Mouse (Mus musculus): ENCODE measurements around the gene Cxcl17. TPM values are rescaled to one million over a fixed set of nuclear protein-coding genes. Genes with fewer than 3 reads are reported as not detected.

Cxcl17 gene
- polyA plus RNA-seq, 1 experiment from 2014 or later: not detected

Other genes with a start within 250 kb of the Cxcl17 start
- gene Pou2f2, start 233.2 kb downstream of the Cxcl17 start, polyA plus RNA-seq (2018): 10.3 to 30.9 TPM (median 23.9 TPM) in 3 replicates
- 2.2 to 9.2 TPM (median 3.1 TPM) in 3 replicates for gene Dedd2, start 192.3 kb downstream of the Cxcl17 start, polyA plus RNA-seq (2018)
- 4.1 to 4.8 TPM (median 4.5 TPM) in 3 replicates for gene Zfp526, start 191.5 kb downstream of the Cxcl17 start, polyA plus RNA-seq (2018)
- gene Gsk3a, start 175.0 kb downstream of the Cxcl17 start, polyA plus RNA-seq (2018): 51.8 to 78.1 TPM (median 55.3 TPM) in 3 replicates
- 11.9 to 14.5 TPM (median 14.2 TPM) in 3 replicates for gene Erf, start 162.1 kb downstream of the Cxcl17 start, polyA plus RNA-seq (2018)
- gene Cic, start 145.2 kb downstream of the Cxcl17 start, polyA plus RNA-seq (2018): 88.9 to 139 TPM (median 118 TPM) in 3 replicates
- 7.4 to 20.7 TPM (median 14.3 TPM) in 3 replicates for gene Pafah1b3, start 114.9 kb downstream of the Cxcl17 start, polyA plus RNA-seq (2018)
- not detected in 3 replicates for gene Prr19, start 111.5 kb downstream of the Cxcl17 start, polyA plus RNA-seq (2018)
- gene Tmem145, start 106.8 kb downstream of the Cxcl17 start, polyA plus RNA-seq (2018): not detected in 3 replicates
- 5.6 to 10.5 TPM (median 7.3 TPM) in 3 replicates for gene Megf8, start 95.7 kb downstream of the Cxcl17 start, polyA plus RNA-seq (2018)
- not detected in 3 replicates for gene Cnfn, start 43.2 kb downstream of the Cxcl17 start, polyA plus RNA-seq (2018)
- gene Lipe, start 14.2 kb downstream of the Cxcl17 start, polyA plus RNA-seq (2018): 7.5 to 17.2 TPM (median 9.2 TPM) in 3 replicates
- gene Ceacam1, start 64.7 kb upstream of the Cxcl17 start, polyA plus RNA-seq (2018): 5.5 to 15.5 TPM (median 10.5 TPM) in 3 replicates
- gene Ceacam2, start 127.0 kb upstream of the Cxcl17 start, polyA plus RNA-seq (2018): 0.19 TPM in 1 of 3 replicates, not detected in the others
- gene Erich4, start 203.0 kb upstream of the Cxcl17 start, polyA plus RNA-seq (2018): not detected in 3 replicates
- 13.2 to 21.2 TPM (median 16.4 TPM) in 3 replicates for gene Dmac2, start 206.5 kb upstream of the Cxcl17 start, polyA plus RNA-seq (2018)
- gene B3gnt8, start 213.8 kb upstream of the Cxcl17 start, polyA plus RNA-seq (2018): 21.5 to 44.1 TPM (median 21.7 TPM) in 3 replicates
- gene Bckdha, start 246.1 kb upstream of the Cxcl17 start, polyA plus RNA-seq (2018): 16.8 to 34.2 TPM (median 16.9 TPM) in 3 replicates
- gene Exosc5, start 246.3 kb upstream of the Cxcl17 start, polyA plus RNA-seq (2018): 8.2 to 37.9 TPM (median 20.7 TPM) in 3 replicates

Data from macrophage (primary cell).